Mouse (Mus musculus) midbrain, postnatal 0 days (tissue): ENCODE measurements around the gene Net1. TPM values are rescaled to one million over a fixed set of nuclear protein-coding genes. Genes with fewer than 3 reads are reported as not detected.

ENCODE experiments used
- ATAC-seq: fragments of 200-750 bp; cut with Nextera tagmentation; 2 replicates; pipeline ENCODE4 v1.8.0; 2017; ENCODE audit warnings: moderate number of reproducible peaks, mild to moderate bottlenecking, moderate TSS enrichment, moderate library complexity; ENCODE audit not compliant: low FRiP score
- DNase-seq: peaks from one replicate; pipeline ENCODE4 v3.0.0-alpha.2; 2015; ENCODE audit warnings: low spot score
- H3K27ac ChIP-seq: fragments of 300-500 bp; sonication (generic); 2 replicates; pipeline ENCODE4 v1.5.1; 2014; ENCODE audit warnings: low read depth, mild to moderate bottlenecking, low read length, mixed read lengths
- H3K27me3 ChIP-seq: fragments of 300-500 bp; sonication (generic); 2 replicates; pipeline ENCODE4 v1.6.1; 2014; ENCODE audit warnings: low read length, control low read depth, mixed read lengths; ENCODE audit not compliant: insufficient read depth
- H3K36me3 ChIP-seq: fragments of 300-500 bp; sonication (generic); 2 replicates; pipeline ENCODE4 v1.6.1; 2014; ENCODE audit warnings: low read length, control low read depth, mixed read lengths; ENCODE audit not compliant: insufficient read depth
- H3K4me1 ChIP-seq: fragments of 300-500 bp; sonication (generic); 2 replicates; pipeline ENCODE4 v1.6.1; 2014; ENCODE audit warnings: mild to moderate bottlenecking, control low read depth, antibody characterized with exemption, low read length, mixed read lengths; ENCODE audit not compliant: insufficient read depth
- H3K4me2 ChIP-seq: fragments of 300-500 bp; sonication (generic); 2 replicates; pipeline ENCODE4 v1.6.1; 2014; ENCODE audit warnings: low read depth, mild to moderate bottlenecking, low read length, mixed read lengths; ENCODE audit not compliant: poor library complexity, severe bottlenecking
- H3K4me3 ChIP-seq: fragments of 300-500 bp; sonication (generic); 2 replicates; pipeline ENCODE4 v1.5.1; 2014; ENCODE audit warnings: low read depth, mild to moderate bottlenecking, low read length, moderate library complexity
- H3K9ac ChIP-seq: fragments of 300-500 bp; sonication (generic); replicated peaks from 2 replicates; pipeline ENCODE4 v1.6.1; 2014; ENCODE audit warnings: mild to moderate bottlenecking, low read length, moderate library complexity, mixed read lengths; ENCODE audit not compliant: poor library complexity, severe bottlenecking
- H3K9me3 ChIP-seq: fragments of 300-500 bp; sonication (generic); 2 replicates; pipeline ENCODE4 v1.6.1; 2016; ENCODE audit warnings: low read length, control low read depth
- CTCF ChIP-seq: IDR thresholded peaks from 2 replicates; pipeline ENCODE4 v1.5.1; 2016; ENCODE audit warnings: antibody characterized with exemption, mild to moderate bottlenecking
- WGBS: fragments of 180-500 bp; shearing (Covaris S2); extraction: QIAGEN DNeasy Blood & Tissue Kit; methylation state at CpG from one replicate; pipeline ENCODE4 v1.1.7; 2014; 5-methylcytosine and 5-hydroxymethylcytosine counted together
- microRNA-seq: library from miRNA; unstranded; fragments of <30 nt; microRNA quantifications from one replicate; pipeline ENCODE4, GENCODE M21; 2016; ENCODE audit warnings: borderline number of aligned reads
- polyA plus RNA-seq: library from polyadenylated mRNA; unstranded; fragments of >200 nt; fragmentation: Nextera tagmentation; extraction: Ambion mirVana; gene quantifications from 2 replicates; pipeline ENCODE4 v1.2.1, GENCODE M21; 2015
- total RNA-seq: library from RNA; depleted of rRNA; stranded (reverse); fragments of >200 nt; gene quantifications from 2 replicates; pipeline ENCODE4 v1.2.3, GENCODE M21; 2014; rRNA removed

The Net1 gene
- total and polyA plus RNA-seq, 2 experiments from 2014 or later: 12.3 to 17.7 TPM

DNA sequence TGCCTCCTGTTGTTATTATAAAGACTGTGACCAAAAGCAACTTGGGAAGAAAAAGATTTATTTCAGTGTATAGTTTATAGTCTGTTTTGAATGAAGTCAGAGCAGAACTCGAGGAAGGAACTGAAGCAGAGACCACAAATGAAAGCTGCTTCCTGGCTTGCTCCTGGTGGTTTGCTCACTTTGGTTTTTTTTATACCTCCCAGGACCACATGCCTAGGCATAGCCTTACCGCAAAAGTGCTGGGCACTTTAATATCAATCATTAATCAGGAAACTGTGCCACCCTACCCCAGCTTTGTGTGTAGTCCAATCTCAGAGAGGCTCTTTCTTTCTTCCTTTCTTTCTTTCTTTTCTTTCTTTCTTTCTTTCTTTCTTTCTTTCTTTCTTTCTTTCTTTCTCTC lies 85.6 kb downstream of the Net1 start:
- DNase-seq: no peak
- Histone ChIP-seq H3K36me3 (no peaks in the 10 kb centered on the region), H3K27ac (no peak overlapping the region), H3K9me3 (no peaks in the 10 kb centered on the region), H3K27me3 (no peaks in the 10 kb centered on the region), H3K9ac (no peak overlapping the region), H3K4me1 (no peaks in the 10 kb centered on the region), H3K4me2 (no peak overlapping the region), H3K4me3 (no peak overlapping the region)
- TF ChIP-seq CTCF: no peak
- WGBS: 82% methylated on average over 2 of the region's 2 CpGs
- ATAC-seq: no peak

Small RNA genes lying within 50 kb of the gene (microRNA-seq; reads per million reads assigned to microRNA genes)
- not detected for gene Gm22460

Other genes with a start within 250 kb of the Net1 start
- gene Calml3, start 113.9 kb downstream of the Net1 start, total RNA-seq: 0.44 TPM in 1 of 2 replicates, not detected in the other
- not detected in 2 replicates for gene Calml3, start 113.9 kb downstream of the Net1 start, polyA plus RNA-seq
- gene Calm4, start 80.5 kb downstream of the Net1 start, total RNA-seq: 3.7 TPM in 1 of 2 replicates, not detected in the other
- gene Calm4, start 80.5 kb downstream of the Net1 start, polyA plus RNA-seq: not detected in 2 replicates
- not detected in 2 replicates for gene Calm5, start 64.0 kb downstream of the Net1 start, total RNA-seq
- gene Calm5, start 64.0 kb downstream of the Net1 start, polyA plus RNA-seq: not detected in 2 replicates
- not detected in 2 replicates for gene Tubal3, start 54 bp upstream of the Net1 start, total RNA-seq
- not detected in 2 replicates for gene Tubal3, start 54 bp upstream of the Net1 start, polyA plus RNA-seq
- 0.14 and 0.71 TPM in 2 replicates for gene Ucn3, start 27.1 kb upstream of the Net1 start, total RNA-seq
- gene Ucn3, start 27.1 kb upstream of the Net1 start, polyA plus RNA-seq: 0.27 and 0.29 TPM in 2 replicates
- gene Akr1c14, start 130.8 kb upstream of the Net1 start, total RNA-seq: 0.66 and 1.5 TPM in 2 replicates
- 1.1 and 1.2 TPM in 2 replicates for gene Akr1c14, start 130.8 kb upstream of the Net1 start, polyA plus RNA-seq
- not detected in 2 replicates for gene Akr1c18, start 232.4 kb upstream of the Net1 start, total RNA-seq
- gene Akr1c18, start 232.4 kb upstream of the Net1 start, polyA plus RNA-seq: not detected in 2 replicates